Mouse (Mus musculus): ENCODE measurements around the gene Slc12a5.

Gene Slc12a5

DNA sequence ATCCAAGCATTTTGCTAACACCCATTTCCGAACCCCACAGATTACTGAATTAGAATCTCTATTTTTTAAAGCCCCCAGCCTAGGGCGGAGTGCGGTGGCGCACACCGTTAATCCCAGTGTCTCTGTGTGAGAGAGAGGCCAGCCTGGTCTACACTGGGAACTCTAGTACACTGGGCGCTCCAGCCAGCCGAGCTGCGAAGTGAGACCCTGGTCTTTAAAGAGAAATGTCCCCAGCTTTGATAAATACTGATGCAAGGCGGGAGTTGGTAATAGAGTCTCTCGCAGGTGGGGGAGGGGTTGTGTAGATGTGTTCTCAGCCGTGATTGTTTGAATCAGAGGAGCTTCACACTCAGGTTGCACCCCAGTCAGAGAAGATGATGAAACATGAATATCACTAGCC is 21.5 kb upstream of the Slc12a5 start:
- Histone ChIP-seq H3K27me3 (ENCODE audit: insufficient read depth, low read length) (peaks cover 74% of the 10 kb centered on the region), H3K4me3 (replicated peaks; ENCODE audit: low read length) (peak overlapping the region; percentile 61)
- TF ChIP-seq POU5F1 (IDR thresholded peaks at IDR 0.05; ENCODE audit: borderline replicate concordance, low read length): no peak
- no peak for TF ChIP-seq CTCF (conservative IDR thresholded peaks at IDR 0.05; ENCODE audit: low read length)
- no peak for TF ChIP-seq NANOG (IDR thresholded peaks at IDR 0.05; ENCODE audit: borderline replicate concordance, low read length)

DNA sequence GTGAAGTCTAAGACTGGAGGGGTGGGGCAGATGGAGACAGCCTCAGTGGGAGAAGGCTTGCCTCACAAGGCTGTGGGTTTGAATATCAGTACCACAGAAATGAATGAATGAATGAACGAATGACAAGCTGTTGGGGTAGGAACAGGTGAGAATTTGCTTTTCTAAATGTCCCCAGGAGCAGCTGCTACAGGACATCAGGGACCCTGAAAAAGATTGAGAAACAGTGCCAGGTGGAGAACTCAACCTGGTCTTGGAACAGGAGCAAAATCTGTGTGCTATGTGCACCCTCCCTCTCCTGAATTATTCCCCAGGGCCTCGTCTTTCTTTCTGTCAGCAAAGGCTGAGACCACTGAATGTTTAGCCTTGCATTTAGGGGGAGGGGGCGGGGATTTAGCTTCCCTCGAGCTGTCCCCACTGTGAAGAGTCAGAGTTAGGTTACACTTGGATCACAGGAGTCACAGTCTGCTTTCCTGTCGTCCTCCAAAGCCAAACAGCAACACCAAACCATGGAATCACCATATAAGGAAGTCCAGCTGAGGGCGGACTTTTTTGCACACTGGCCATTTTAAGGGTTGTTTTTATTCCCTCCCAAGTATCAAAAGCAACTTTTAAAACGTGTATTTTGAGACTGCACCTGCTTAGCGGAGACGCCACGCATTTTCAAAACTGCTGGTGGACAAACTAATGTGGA is 20.3 kb upstream of the Slc12a5 start, which contains the start of gene Mmp9:
TSS of gene Mmp9 (plus strand) at position 641 of the 691 bp plus-strand sequence.
- H3K4me1 ChIP-seq (replicated peaks; ENCODE audit: low read depth, low read length): peaks cover 55% of the 10 kb centered on the region
- TF ChIP-seq NANOG (IDR thresholded peaks at IDR 0.05; ENCODE audit: borderline replicate concordance, low read length) (no peak), CTCF (conservative IDR thresholded peaks at IDR 0.05; ENCODE audit: low read length) (no peak), POU5F1 (IDR thresholded peaks at IDR 0.05; ENCODE audit: borderline replicate concordance, low read length) (no peak)

More for the DNA sequence above, 21.5 kb upstream of the Slc12a5 start:
- Histone ChIP-seq H3K36me3 (ENCODE audit: insufficient read depth, low read length) (no peaks in the 10 kb centered on the region), H3K4me1 (replicated peaks; ENCODE audit: low read depth, low read length) (peaks cover 55% of the 10 kb centered on the region), H3K9me3 (ENCODE audit: low read length) (no peaks in the 10 kb centered on the region)

DNA sequence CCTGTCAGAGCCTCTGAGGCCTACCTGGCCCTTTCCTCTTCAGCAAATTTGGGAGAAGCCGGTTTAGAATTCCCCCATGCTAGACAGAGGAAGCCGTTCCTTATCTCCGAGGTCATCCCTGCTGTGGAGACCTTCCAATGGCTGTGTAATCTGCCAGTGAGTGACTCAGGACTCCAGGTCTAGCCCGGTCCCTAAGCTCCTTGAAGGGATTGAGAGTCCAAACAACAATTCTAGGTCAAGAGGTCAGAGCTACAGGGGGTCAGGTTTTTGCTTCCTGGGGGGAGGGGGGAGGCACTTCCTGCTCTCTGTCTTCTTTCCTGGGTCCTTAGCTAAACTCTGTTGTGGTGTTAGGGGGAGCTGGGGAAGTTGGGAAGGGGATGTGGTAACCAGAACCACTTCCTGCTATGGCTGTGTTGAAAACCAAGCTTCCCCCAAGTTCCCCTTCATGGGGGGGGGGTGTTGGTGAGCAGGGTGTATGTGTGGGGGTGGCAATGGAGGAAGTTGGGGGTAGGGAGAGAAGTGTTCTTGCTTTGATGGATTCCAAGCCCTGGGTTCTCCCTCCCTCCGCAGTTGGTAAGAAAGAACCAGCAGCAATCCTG is 17.8 kb upstream of the Slc12a5 start:
- no peaks in the 10 kb centered on the region for H3K9me3 ChIP-seq (ENCODE audit: low read length)
- H3K36me3 ChIP-seq (ENCODE audit: insufficient read depth, low read length): no peaks in the 10 kb centered on the region
- peaks cover 75% of the 10 kb centered on the region for H3K27me3 ChIP-seq (ENCODE audit: insufficient read depth, low read length)
- TF ChIP-seq CTCF (conservative IDR thresholded peaks at IDR 0.05; ENCODE audit: low read length): no peak
- TF ChIP-seq NANOG (IDR thresholded peaks at IDR 0.05; ENCODE audit: borderline replicate concordance, low read length): no peak
- TF ChIP-seq POU5F1 (IDR thresholded peaks at IDR 0.05; ENCODE audit: borderline replicate concordance, low read length): no peak
- H3K4me3 ChIP-seq (replicated peaks; ENCODE audit: low read length): peak overlapping the region; percentile 33
- H3K4me1 ChIP-seq (replicated peaks; ENCODE audit: low read depth, low read length): peaks cover 59% of the 10 kb centered on the region

More for the DNA sequence above, 20.3 kb upstream of the Slc12a5 start, which contains the start of gene Mmp9:
- Histone ChIP-seq H3K36me3 (ENCODE audit: insufficient read depth, low read length) (no peaks in the 10 kb centered on the region), H3K4me3 (replicated peaks; ENCODE audit: low read length) (no peak within 1 kb of the TSS), H3K9me3 (ENCODE audit: low read length) (no peaks in the 10 kb centered on the region), H3K27me3 (ENCODE audit: insufficient read depth, low read length) (peaks cover 77% of the 10 kb centered on the region)

DNA sequence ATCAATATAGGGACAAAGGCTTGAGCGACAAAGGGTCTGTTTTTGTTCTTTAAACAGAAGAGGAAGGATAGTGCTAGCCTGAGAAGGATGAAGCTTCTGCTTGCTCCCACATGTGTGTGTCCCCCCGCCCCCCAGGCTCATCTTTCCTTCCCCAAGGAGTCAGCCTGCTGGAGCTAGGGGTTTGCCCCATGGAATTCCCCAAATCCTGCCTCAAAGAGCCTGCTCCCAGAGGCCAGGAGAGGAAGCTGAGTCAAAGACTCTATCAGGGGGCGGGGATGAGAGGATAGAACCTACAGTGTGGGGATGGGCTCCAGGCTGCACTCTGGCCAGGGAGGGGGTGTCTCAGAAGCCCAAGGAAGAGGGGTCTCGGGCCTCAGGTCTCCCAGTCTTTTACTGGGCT is 13.1 kb upstream of the Slc12a5 start:
- no peaks in the 10 kb centered on the region for H3K36me3 ChIP-seq (ENCODE audit: insufficient read depth, low read length)
- no peak for TF ChIP-seq NANOG (IDR thresholded peaks at IDR 0.05; ENCODE audit: borderline replicate concordance, low read length)
- TF ChIP-seq CTCF (conservative IDR thresholded peaks at IDR 0.05; ENCODE audit: low read length): no peak
- TF ChIP-seq POU5F1 (IDR thresholded peaks at IDR 0.05; ENCODE audit: borderline replicate concordance, low read length): no peak

DNA sequence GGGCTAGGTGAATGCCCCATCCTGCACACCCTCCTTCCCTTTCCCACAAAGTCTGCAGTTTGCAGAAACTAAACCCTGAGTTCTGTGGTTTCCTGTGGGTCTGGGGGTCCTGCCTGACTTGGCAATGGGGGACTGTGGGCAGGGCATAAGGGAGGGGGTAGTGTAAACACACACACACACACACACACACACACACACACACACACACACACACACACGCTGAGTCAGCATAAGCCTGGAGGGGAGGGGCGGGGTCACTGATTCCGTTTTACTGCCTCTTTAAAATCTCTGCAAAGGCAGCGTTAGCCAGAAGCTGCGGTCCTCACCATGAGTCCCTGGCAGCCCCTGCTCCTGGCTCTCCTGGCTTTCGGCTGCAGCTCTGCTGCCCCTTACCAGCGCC is 12.7 kb upstream of the Slc12a5 start:
- peaks cover 83% of the 10 kb centered on the region for H3K27me3 ChIP-seq (ENCODE audit: insufficient read depth, low read length)
- H3K36me3 ChIP-seq (ENCODE audit: insufficient read depth, low read length): no peaks in the 10 kb centered on the region
- no peaks in the 10 kb centered on the region for H3K9me3 ChIP-seq (ENCODE audit: low read length)
- H3K4me3 ChIP-seq (replicated peaks; ENCODE audit: low read length): no peak overlapping the region
- TF ChIP-seq CTCF (conservative IDR thresholded peaks at IDR 0.05; ENCODE audit: low read length) (no peak), NANOG (IDR thresholded peaks at IDR 0.05; ENCODE audit: borderline replicate concordance, low read length) (no peak), POU5F1 (IDR thresholded peaks at IDR 0.05; ENCODE audit: borderline replicate concordance, low read length) (no peak)
- peaks cover 60% of the 10 kb centered on the region for H3K4me1 ChIP-seq (replicated peaks; ENCODE audit: low read depth, low read length)

More for the DNA sequence above, 13.1 kb upstream of the Slc12a5 start:
- Histone ChIP-seq H3K4me1 (replicated peaks; ENCODE audit: low read depth, low read length) (peaks cover 60% of the 10 kb centered on the region), H3K27me3 (ENCODE audit: insufficient read depth, low read length) (peaks cover 78% of the 10 kb centered on the region), H3K4me3 (replicated peaks; ENCODE audit: low read length) (no peak overlapping the region), H3K9me3 (ENCODE audit: low read length) (no peaks in the 10 kb centered on the region)

- Histone ChIP-seq H3K27me3 (ENCODE audit: insufficient read depth, low read length) (peaks cover 89% of the 10 kb centered on the region), H3K4me3 (replicated peaks; ENCODE audit: low read length) (peak overlapping the region; percentile 71)
Measured at GRCm38 (mm10) chr2:164948962-164949361, 11.6 kb upstream of the Slc12a5 start.

DNA sequence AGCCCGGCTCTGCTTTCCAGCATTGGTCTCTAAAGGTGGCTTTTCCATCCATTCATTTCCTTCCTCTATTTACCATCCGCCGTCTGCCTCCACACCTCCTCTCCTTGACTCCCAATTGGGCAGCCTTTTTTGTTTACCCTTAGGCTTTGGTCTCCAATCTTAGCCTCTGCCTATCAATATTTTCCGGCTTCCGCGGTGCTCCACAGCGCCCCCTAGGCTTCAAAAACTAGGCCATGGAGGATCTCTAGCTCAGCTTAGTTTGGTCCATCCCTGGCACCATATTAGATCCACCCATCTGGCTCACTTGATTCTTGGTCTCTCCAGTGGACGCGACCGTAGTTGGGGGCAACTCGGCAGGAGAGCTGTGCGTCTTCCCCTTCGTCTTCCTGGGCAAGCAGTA is 10.1 kb upstream of the Slc12a5 start:
- H3K4me3 ChIP-seq (replicated peaks; ENCODE audit: low read length): peak overlapping the region; percentile 71
- peaks cover 63% of the 10 kb centered on the region for H3K4me1 ChIP-seq (replicated peaks; ENCODE audit: low read depth, low read length)
- TF ChIP-seq CTCF (conservative IDR thresholded peaks at IDR 0.05; ENCODE audit: low read length) (peak; percentile 80), POU5F1 (IDR thresholded peaks at IDR 0.05; ENCODE audit: borderline replicate concordance, low read length) (no peak), NANOG (IDR thresholded peaks at IDR 0.05; ENCODE audit: borderline replicate concordance, low read length) (no peak)
- 0 out of 2 replicates have a peak, but pooled peaks cover 1% of the 10 kb centered on the region for H3K9me3 ChIP-seq (ENCODE audit: low read length)
- no peaks in the 10 kb centered on the region for H3K36me3 ChIP-seq (ENCODE audit: insufficient read depth, low read length)
- H3K27me3 ChIP-seq (ENCODE audit: insufficient read depth, low read length): peaks cover 86% of the 10 kb centered on the region

More at GRCm38 (mm10) chr2:164948962-164949361, 11.6 kb upstream of the Slc12a5 start:
- peaks cover 58% of the 10 kb centered on the region for H3K4me1 ChIP-seq (replicated peaks; ENCODE audit: low read depth, low read length)
- H3K9me3 ChIP-seq (ENCODE audit: low read length): no peaks in the 10 kb centered on the region
- no peaks in the 10 kb centered on the region for H3K36me3 ChIP-seq (ENCODE audit: insufficient read depth, low read length)
- TF ChIP-seq NANOG (IDR thresholded peaks at IDR 0.05; ENCODE audit: borderline replicate concordance, low read length): no peak
- no peak for TF ChIP-seq POU5F1 (IDR thresholded peaks at IDR 0.05; ENCODE audit: borderline replicate concordance, low read length)
- TF ChIP-seq CTCF (conservative IDR thresholded peaks at IDR 0.05; ENCODE audit: low read length): no peak

DNA sequence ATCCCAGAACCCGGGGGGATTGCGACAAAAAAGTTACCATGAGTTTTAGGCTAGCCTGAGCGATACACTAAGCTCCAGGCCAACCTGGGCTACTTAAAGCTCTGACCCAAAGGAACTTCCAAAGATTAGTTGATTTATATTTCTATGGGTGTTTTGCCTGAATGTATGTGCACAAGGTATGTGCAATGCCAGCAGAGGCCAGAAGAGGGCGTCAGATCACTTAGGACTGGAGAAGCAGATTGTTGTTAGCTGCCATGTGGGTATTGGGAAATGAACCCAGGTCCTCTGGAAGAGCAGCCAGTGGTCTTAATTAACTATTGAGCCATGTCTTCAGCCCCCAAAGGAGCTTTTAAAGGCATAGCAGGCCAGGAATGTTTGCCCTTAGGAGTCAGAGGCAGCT is 8.9 kb upstream of the Slc12a5 start:
- Histone ChIP-seq H3K4me3 (replicated peaks; ENCODE audit: low read length) (no peak overlapping the region), H3K4me1 (replicated peaks; ENCODE audit: low read depth, low read length) (peaks cover 72% of the 10 kb centered on the region), H3K27me3 (ENCODE audit: insufficient read depth, low read length) (peaks cover 77% of the 10 kb centered on the region), H3K36me3 (ENCODE audit: insufficient read depth, low read length) (no peaks in the 10 kb centered on the region), H3K9me3 (ENCODE audit: low read length) (0 out of 2 replicates have a peak, but pooled peaks cover 3% of the 10 kb centered on the region)
- TF ChIP-seq NANOG (IDR thresholded peaks at IDR 0.05; ENCODE audit: borderline replicate concordance, low read length) (no peak), CTCF (conservative IDR thresholded peaks at IDR 0.05; ENCODE audit: low read length) (peak; percentile 86)

Data from E14TG2a.4 (cell line).